Comparison of ENCODE assay signal across 8 mouse cellular contexts in the genomic region with DNA sequence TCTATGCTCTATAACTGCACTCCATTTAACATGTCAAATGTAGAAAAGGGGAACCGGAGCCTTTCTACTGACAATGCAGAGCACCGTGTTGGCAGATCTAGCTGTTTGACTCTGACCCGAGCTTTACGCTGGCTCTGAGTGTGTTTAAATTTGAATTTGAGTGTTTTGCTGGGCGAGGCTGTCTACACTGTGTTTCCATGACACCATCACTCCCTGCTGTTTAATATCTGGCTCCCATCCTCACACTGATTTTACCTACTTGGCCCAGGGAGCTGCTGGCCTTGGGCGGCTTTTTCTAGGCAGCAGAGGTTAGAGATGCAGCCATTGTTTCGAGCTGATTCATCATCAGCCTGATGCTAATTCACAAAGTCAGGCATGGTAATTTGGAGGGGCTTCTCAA.
DNase-seq lines count a peak whose midpoint lies in the region; ATAC-seq and TF ChIP-seq lines count a peak whose summit lies in the region.

No protein-coding gene starts in this region.

- 61% methylated on average over 7 of the region's 7 CpGs for WGBS in forebrain, embryonic 12.5 days
- 45% methylated on average over 7 of the region's 7 CpGs for WGBS in midbrain, embryonic 11.5 days
- WGBS in kidney, embryonic 15.5 days, result 75% methylated on average over 7 of the region's 7 CpGs

- DNase-seq in gastrocnemius, adult 2 months, result peak; percentile 24
- no peak for DNase-seq in gastrocnemius, postnatal 14 days
- peak; percentile 8 for DNase-seq in adipocyte (ENCODE audit: low spot score)
- DNase-seq in midbrain, embryonic 11.5 days (ENCODE audit: low spot score, missing footprints), result peak; percentile 88
- DNase-seq in embryo, embryonic 11 days, result no peak
- DNase-seq in urinary bladder, postnatal 10 days (ENCODE audit: low spot score), result no peak

- H3K9me3 ChIP-seq in forebrain, embryonic 12.5 days, result no peaks in the 10 kb centered on the region
- H3K9me3 ChIP-seq in midbrain, embryonic 11.5 days (ENCODE audit: control insufficient read depth, low read length), result no peaks in the 10 kb centered on the region
- no peaks in the 10 kb centered on the region for H3K9me3 ChIP-seq in kidney, embryonic 15.5 days (replicated peaks)

- H3K27me3 ChIP-seq in forebrain, embryonic 12.5 days, result peaks cover 7% of the 10 kb centered on the region; the same call in 1 of the 2 replicates
- no peaks in the 10 kb centered on the region for H3K27me3 ChIP-seq in midbrain, embryonic 11.5 days (ENCODE audit: control insufficient read depth, insufficient read depth, low read length)
- no peaks in the 10 kb centered on the region for H3K27me3 ChIP-seq in kidney, embryonic 15.5 days

- no peak overlapping the region for H3K9ac ChIP-seq in forebrain, embryonic 12.5 days
- no peak overlapping the region for H3K9ac ChIP-seq in midbrain, embryonic 11.5 days (ENCODE audit: low read length)
- H3K9ac ChIP-seq in kidney, embryonic 15.5 days, result no peak overlapping the region

- no peak overlapping the region for H3K4me3 ChIP-seq in gastrocnemius, adult 2 months
- no peak overlapping the region for H3K4me3 ChIP-seq in forebrain, embryonic 12.5 days (replicated peaks)
- no peak overlapping the region for H3K4me3 ChIP-seq in midbrain, embryonic 11.5 days (ENCODE audit: low read depth, low read length)
- no peak overlapping the region for H3K4me3 ChIP-seq in kidney, embryonic 15.5 days (replicated peaks)

- TF ChIP-seq CTCF in gastrocnemius, adult 2 months (IDR thresholded peaks at IDR 0.05), result no peak

- no peaks in the 10 kb centered on the region for H3K36me3 ChIP-seq in forebrain, embryonic 12.5 days (replicated peaks)
- no peaks in the 10 kb centered on the region for H3K36me3 ChIP-seq in midbrain, embryonic 11.5 days (ENCODE audit: control insufficient read depth, insufficient read depth, low read length)
- H3K36me3 ChIP-seq in kidney, embryonic 15.5 days, result no peaks in the 10 kb centered on the region

- H3K27ac ChIP-seq in gastrocnemius, adult 2 months, result no peak overlapping the region
- H3K27ac ChIP-seq in forebrain, embryonic 12.5 days, result no peak overlapping the region
- H3K27ac ChIP-seq in midbrain, embryonic 11.5 days (ENCODE audit: low read depth, low read length), result no peak overlapping the region
- no peak overlapping the region for H3K27ac ChIP-seq in kidney, embryonic 15.5 days

- no peak overlapping the region for H3K4me2 ChIP-seq in forebrain, embryonic 12.5 days
- H3K4me2 ChIP-seq in midbrain, embryonic 11.5 days, result no peak overlapping the region
- H3K4me2 ChIP-seq in kidney, embryonic 15.5 days, result no peak overlapping the region

- H3K4me1 ChIP-seq in forebrain, embryonic 12.5 days, result peaks cover 28% of the 10 kb centered on the region
- H3K4me1 ChIP-seq in midbrain, embryonic 11.5 days (ENCODE audit: control insufficient read depth, insufficient read depth, low read length), result peaks cover 13% of the 10 kb centered on the region
- H3K4me1 ChIP-seq in kidney, embryonic 15.5 days, result peaks cover 29% of the 10 kb centered on the region

- peak; percentile 42; the same call in 1 of the 2 replicates for ATAC-seq in forebrain, embryonic 12.5 days (ENCODE audit: low FRiP score)
- peak; percentile 76 for ATAC-seq in midbrain, embryonic 11.5 days (ENCODE audit: low FRiP score)
- no peak for ATAC-seq in kidney, embryonic 15.5 days (replicated peaks; ENCODE audit: low FRiP score)

- intact Hi-C loops in gastrocnemius, adult 2 months (cut with DNase I), result no loop called here
- intact Hi-C loops in gastrocnemius, postnatal 14 days (cut with DNase I; ENCODE audit: low total_unique reads), result no loop called here

Comparison
In these comparisons a context has a peak if more than half of its experiments do, and no peak if none do; other contexts are left out.
1. DNase-seq: peak in gastrocnemius, adult 2 months (single experiment), adipocyte (single experiment) and midbrain, embryonic 11.5 days (single experiment); none in gastrocnemius, postnatal 14 days (single experiment), embryo, embryonic 11 days (single experiment) and urinary bladder, postnatal 10 days (single experiment).